Mouse (Mus musculus): ENCODE measurements around the gene Selenon.

The Selenon gene

GRCm38 (mm10) chr4:134578407-134578806 lies 26.4 kb upstream of the Selenon start:
- no peak for DNase-seq (ENCODE audit: low read depth, low spot score)

- no peak for DNase-seq (ENCODE audit: low read depth, low spot score)
Measured at GRCm38 (mm10) chr4:134577281-134577680, 25.3 kb upstream of the Selenon start.

- DNase-seq (ENCODE audit: low read depth, low spot score): no peak
Measured at GRCm38 (mm10) chr4:134575486-134575885, 23.5 kb upstream of the Selenon start.

- no peak for DNase-seq (ENCODE audit: low read depth, low spot score)
Measured at GRCm38 (mm10) chr4:134572449-134573300, 20.7 kb upstream of the Selenon start.

- DNase-seq (ENCODE audit: low read depth, low spot score): no peak
Measured at GRCm38 (mm10) chr4:134570704-134571451, 18.9 kb upstream of the Selenon start.

GRCm38 (mm10) chr4:134569831-134570230 lies 17.9 kb upstream of the Selenon start:
- no peak for DNase-seq (ENCODE audit: low read depth, low spot score)

- peak; percentile 70 for DNase-seq (ENCODE audit: low read depth, low spot score)
Measured at GRCm38 (mm10) chr4:134569205-134569604, 17.2 kb upstream of the Selenon start.

GRCm38 (mm10) chr4:134567377-134568226 lies 15.6 kb upstream of the Selenon start:
- peak; percentile 34 for DNase-seq (ENCODE audit: low read depth, low spot score)

- DNase-seq (ENCODE audit: low read depth, low spot score): no peak
Measured at GRCm38 (mm10) chr4:134564093-134564492, 12.1 kb upstream of the Selenon start.

GRCm38 (mm10) chr4:134563624-134564023 lies 11.7 kb upstream of the Selenon start:
- DNase-seq (ENCODE audit: low read depth, low spot score): no peak

- no peak for DNase-seq (ENCODE audit: low read depth, low spot score)
Measured at GRCm38 (mm10) chr4:134562014-134562413, 10.0 kb upstream of the Selenon start.

GRCm38 (mm10) chr4:134560699-134561098 lies 8.7 kb upstream of the Selenon start:
- DNase-seq (ENCODE audit: low read depth, low spot score): no peak

- DNase-seq (ENCODE audit: low read depth, low spot score): no peak
Measured at GRCm38 (mm10) chr4:134559154-134559553, 7.2 kb upstream of the Selenon start.

- DNase-seq (ENCODE audit: low read depth, low spot score): no peak
Measured at GRCm38 (mm10) chr4:134558570-134559113, 6.7 kb upstream of the Selenon start.

GRCm38 (mm10) chr4:134557626-134558249 lies 5.8 kb upstream of the Selenon start:
- peak; percentile 74 for DNase-seq (ENCODE audit: low read depth, low spot score)

- DNase-seq (ENCODE audit: low read depth, low spot score): peak; percentile 66
Measured at GRCm38 (mm10) chr4:134555956-134556580, 4.1 kb upstream of the Selenon start.

- DNase-seq (ENCODE audit: low read depth, low spot score): no peak
Measured at GRCm38 (mm10) chr4:134553631-134554030, 1.7 kb upstream of the Selenon start.

GRCm38 (mm10) chr4:134549899-134550298 lies 2.1 kb downstream of the Selenon start:
- DNase-seq (ENCODE audit: low read depth, low spot score): peak; percentile 72

GRCm38 (mm10) chr4:134548169-134548938 lies 3.6 kb downstream of the Selenon start:
- peak; percentile 38 for DNase-seq (ENCODE audit: low read depth, low spot score)
